Mouse (Mus musculus): Measurements from ENCODE around the gene Batf2. TPM values are rescaled to one million over a fixed set of nuclear protein-coding genes. Genes with fewer than 3 reads are reported as not detected.

The Batf2 gene
- 1.2 TPM for polyA plus RNA-seq (2014; fragmentation: Illumina TruSeq; extraction: RNeasy Lipid Tissue Mini Kit (QIAGEN cat#74804); ENCODE audit: low read depth, low replicate concordance)

GRCm38 (mm10) chr19:6140678-6141393, at the start of gene Batf2:
Batf2 (plus strand) TSS chr19:6140983.

GRCm38 (mm10) chr19:6094119-6094518, 46.7 kb upstream of the Batf2 start, which contains the start of gene AC131692.1:
AC131692.1 (plus strand) TSS chr19:6094419.

GRCm38 (mm10) chr19:6105586-6105985, 35.2 kb upstream of the Batf2 start, which contains the start of gene Naaladl1:
Naaladl1 (plus strand) TSS chr19:6105782.

GRCm38 (mm10) chr19:6117986-6118676, 22.7 kb upstream of the Batf2 start, which contains the start of gene Sac3d1:
Sac3d1 (minus strand) TSS chr19:6118650.

GRCm38 (mm10) chr19:6127760-6128341, 12.9 kb upstream of the Batf2 start, which contains the start of gene Snx15:
Snx15 (minus strand) TSS chr19:6128304.

GRCm38 (mm10) chr19:6141394-6141749, 589 bp downstream of the Batf2 start, which contains the start of gene Arl2:
Arl2 (minus strand) TSS chr19:6141548.

GRCm38 (mm10) chr19:6184131-6184530, 43.3 kb downstream of the Batf2 start, which contains the start of gene Majin:
Majin (plus strand) TSS chr19:6184388.

Other genes starting within 250 kb of the Batf2 start
- 0.19 TPM for gene Tigd3, start 246.8 kb upstream of the Batf2 start, polyA plus RNA-seq (2014; fragmentation: Illumina TruSeq; extraction: RNeasy Lipid Tissue Mini Kit (QIAGEN cat#74804); ENCODE audit: low read depth, low replicate concordance)
- 12.7 TPM for gene Dpf2, start 228.0 kb upstream of the Batf2 start, polyA plus RNA-seq (2014; fragmentation: Illumina TruSeq; extraction: RNeasy Lipid Tissue Mini Kit (QIAGEN cat#74804); ENCODE audit: low read depth, low replicate concordance)
- gene Cdc42ep2, start 216.2 kb upstream of the Batf2 start, polyA plus RNA-seq (2014; fragmentation: Illumina TruSeq; extraction: RNeasy Lipid Tissue Mini Kit (QIAGEN cat#74804); ENCODE audit: low read depth, low replicate concordance), result 0.79 TPM
- 3.3 TPM for gene Pola2, start 176.8 kb upstream of the Batf2 start, polyA plus RNA-seq (2014; fragmentation: Illumina TruSeq; extraction: RNeasy Lipid Tissue Mini Kit (QIAGEN cat#74804); ENCODE audit: low read depth, low replicate concordance)
- not detected for gene Slc22a20, start 154.8 kb upstream of the Batf2 start, polyA plus RNA-seq (2014; fragmentation: Illumina TruSeq; extraction: RNeasy Lipid Tissue Mini Kit (QIAGEN cat#74804); ENCODE audit: low read depth, low replicate concordance)
- 2.7 TPM for gene Capn1, start 125.1 kb upstream of the Batf2 start, polyA plus RNA-seq (2014; fragmentation: Illumina TruSeq; extraction: RNeasy Lipid Tissue Mini Kit (QIAGEN cat#74804); ENCODE audit: low read depth, low replicate concordance)
- gene Syvn1, start 94.4 kb upstream of the Batf2 start, polyA plus RNA-seq (2014; fragmentation: Illumina TruSeq; extraction: RNeasy Lipid Tissue Mini Kit (QIAGEN cat#74804); ENCODE audit: low read depth, low replicate concordance), result 1.1 TPM
- 24.2 TPM for gene Mrpl49, start 83.2 kb upstream of the Batf2 start, polyA plus RNA-seq (2014; fragmentation: Illumina TruSeq; extraction: RNeasy Lipid Tissue Mini Kit (QIAGEN cat#74804); ENCODE audit: low read depth, low replicate concordance)
- gene Fau, start 83.1 kb upstream of the Batf2 start, polyA plus RNA-seq (2014; fragmentation: Illumina TruSeq; extraction: RNeasy Lipid Tissue Mini Kit (QIAGEN cat#74804); ENCODE audit: low read depth, low replicate concordance), result 18.5 TPM
- gene Znhit2, start 79.8 kb upstream of the Batf2 start, polyA plus RNA-seq (2014; fragmentation: Illumina TruSeq; extraction: RNeasy Lipid Tissue Mini Kit (QIAGEN cat#74804); ENCODE audit: low read depth, low replicate concordance), result not detected
- 3.7 TPM for gene Tm7sf2, start 72.6 kb upstream of the Batf2 start, polyA plus RNA-seq (2014; fragmentation: Illumina TruSeq; extraction: RNeasy Lipid Tissue Mini Kit (QIAGEN cat#74804); ENCODE audit: low read depth, low replicate concordance)
- gene Vps51, start 63.8 kb upstream of the Batf2 start, polyA plus RNA-seq (2014; fragmentation: Illumina TruSeq; extraction: RNeasy Lipid Tissue Mini Kit (QIAGEN cat#74804); ENCODE audit: low read depth, low replicate concordance), result 13.1 TPM
- gene Tmem262, start 61.0 kb upstream of the Batf2 start, polyA plus RNA-seq (2014; fragmentation: Illumina TruSeq; extraction: RNeasy Lipid Tissue Mini Kit (QIAGEN cat#74804); ENCODE audit: low read depth, low replicate concordance), result not detected
- not detected for gene Gm28374, start 58.7 kb upstream of the Batf2 start, polyA plus RNA-seq (2014; fragmentation: Illumina TruSeq; extraction: RNeasy Lipid Tissue Mini Kit (QIAGEN cat#74804); ENCODE audit: low read depth, low replicate concordance)
- 0.69 TPM for gene Zfpl1, start 56.0 kb upstream of the Batf2 start, polyA plus RNA-seq (2014; fragmentation: Illumina TruSeq; extraction: RNeasy Lipid Tissue Mini Kit (QIAGEN cat#74804); ENCODE audit: low read depth, low replicate concordance)
- gene Cdca5, start 56.0 kb upstream of the Batf2 start, polyA plus RNA-seq (2014; fragmentation: Illumina TruSeq; extraction: RNeasy Lipid Tissue Mini Kit (QIAGEN cat#74804); ENCODE audit: low read depth, low replicate concordance), result 3.0 TPM
- gene AC131692.1, start 46.6 kb upstream of the Batf2 start, polyA plus RNA-seq (2014; fragmentation: Illumina TruSeq; extraction: RNeasy Lipid Tissue Mini Kit (QIAGEN cat#74804); ENCODE audit: low read depth, low replicate concordance), result not detected
- gene Naaladl1, start 35.2 kb upstream of the Batf2 start, polyA plus RNA-seq (2014; fragmentation: Illumina TruSeq; extraction: RNeasy Lipid Tissue Mini Kit (QIAGEN cat#74804); ENCODE audit: low read depth, low replicate concordance), result 1.5 TPM
- gene Sac3d1, start 22.3 kb upstream of the Batf2 start, polyA plus RNA-seq (2014; fragmentation: Illumina TruSeq; extraction: RNeasy Lipid Tissue Mini Kit (QIAGEN cat#74804); ENCODE audit: low read depth, low replicate concordance), result 0.82 TPM
- gene Snx15, start 12.7 kb upstream of the Batf2 start, polyA plus RNA-seq (2014; fragmentation: Illumina TruSeq; extraction: RNeasy Lipid Tissue Mini Kit (QIAGEN cat#74804); ENCODE audit: low read depth, low replicate concordance), result 6.2 TPM
- 3.0 TPM for gene Arl2, start 565 bp downstream of the Batf2 start, polyA plus RNA-seq (2014; fragmentation: Illumina TruSeq; extraction: RNeasy Lipid Tissue Mini Kit (QIAGEN cat#74804); ENCODE audit: low read depth, low replicate concordance)
- not detected for gene Majin, start 43.4 kb downstream of the Batf2 start, polyA plus RNA-seq (2014; fragmentation: Illumina TruSeq; extraction: RNeasy Lipid Tissue Mini Kit (QIAGEN cat#74804); ENCODE audit: low read depth, low replicate concordance)
- not detected for gene Gpha2, start 85.4 kb downstream of the Batf2 start, polyA plus RNA-seq (2014; fragmentation: Illumina TruSeq; extraction: RNeasy Lipid Tissue Mini Kit (QIAGEN cat#74804); ENCODE audit: low read depth, low replicate concordance)
- gene Ppp2r5b, start 94.9 kb downstream of the Batf2 start, polyA plus RNA-seq (2014; fragmentation: Illumina TruSeq; extraction: RNeasy Lipid Tissue Mini Kit (QIAGEN cat#74804); ENCODE audit: low read depth, low replicate concordance), result 0.50 TPM
- gene Atg2a, start 100.7 kb downstream of the Batf2 start, polyA plus RNA-seq (2014; fragmentation: Illumina TruSeq; extraction: RNeasy Lipid Tissue Mini Kit (QIAGEN cat#74804); ENCODE audit: low read depth, low replicate concordance), result 0.32 TPM
- gene Ehd1, start 135.7 kb downstream of the Batf2 start, polyA plus RNA-seq (2014; fragmentation: Illumina TruSeq; extraction: RNeasy Lipid Tissue Mini Kit (QIAGEN cat#74804); ENCODE audit: low read depth, low replicate concordance), result 8.5 TPM
- gene Cdc42bpg, start 165.5 kb downstream of the Batf2 start, polyA plus RNA-seq (2014; fragmentation: Illumina TruSeq; extraction: RNeasy Lipid Tissue Mini Kit (QIAGEN cat#74804); ENCODE audit: low read depth, low replicate concordance), result 7.5 TPM
- gene Men1, start 194.0 kb downstream of the Batf2 start, polyA plus RNA-seq (2014; fragmentation: Illumina TruSeq; extraction: RNeasy Lipid Tissue Mini Kit (QIAGEN cat#74804); ENCODE audit: low read depth, low replicate concordance), result 4.4 TPM
- 6.6 TPM for gene Map4k2, start 200.2 kb downstream of the Batf2 start, polyA plus RNA-seq (2014; fragmentation: Illumina TruSeq; extraction: RNeasy Lipid Tissue Mini Kit (QIAGEN cat#74804); ENCODE audit: low read depth, low replicate concordance)
- gene Sf1, start 222.7 kb downstream of the Batf2 start, polyA plus RNA-seq (2014; fragmentation: Illumina TruSeq; extraction: RNeasy Lipid Tissue Mini Kit (QIAGEN cat#74804); ENCODE audit: low read depth, low replicate concordance), result 156 TPM
- 4.2 TPM for gene Pygm, start 243.4 kb downstream of the Batf2 start, polyA plus RNA-seq (2014; fragmentation: Illumina TruSeq; extraction: RNeasy Lipid Tissue Mini Kit (QIAGEN cat#74804); ENCODE audit: low read depth, low replicate concordance)

All from sigmoid colon, adult 10 weeks (tissue).